Mouse (Mus musculus): ENCODE data around the gene Gpr15. TPM values are rescaled to one million over a fixed set of nuclear protein-coding genes. Genes with fewer than 3 reads are reported as not detected.
A peak's percentile ranks its signal among the peaks of the same experiment; 100 is the strongest.

The Gpr15 gene
- total and polyA plus RNA-seq, 2 experiments from 2014 or later = 0.14 TPM; not detected in 1

DNA sequence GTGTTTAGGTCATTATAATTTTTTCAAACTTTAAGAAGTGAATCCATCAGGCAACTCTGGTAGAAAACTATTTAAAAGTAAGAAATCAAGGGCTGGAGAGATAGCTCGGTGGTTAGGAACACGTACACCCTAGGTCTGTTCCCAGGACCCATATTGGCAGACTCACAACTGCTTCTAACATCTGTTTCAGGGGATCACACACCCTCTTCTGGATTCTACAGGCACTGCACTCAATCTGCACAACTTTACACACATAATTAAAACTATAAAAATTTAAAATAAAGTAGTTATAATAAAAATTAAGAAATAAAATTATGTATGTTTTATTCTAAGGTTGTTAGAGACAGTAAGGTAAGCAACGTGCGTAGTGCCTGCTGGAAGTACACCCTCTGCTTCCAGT is 19.3 kb upstream of the Gpr15 start:
- no peak for TF ChIP-seq CTCF (IDR thresholded peaks at IDR 0.05; ENCODE audit: low read depth)
- H3K4me3 ChIP-seq (ENCODE audit: low read depth, low read length) = no peak overlapping the region
- no peaks in the 10 kb centered on the region for H3K4me1 ChIP-seq (ENCODE audit: insufficient read depth)

GRCm38 (mm10) chr16:58728176-58728671 is 9.4 kb upstream of the Gpr15 start:
- DNase-seq (peak; percentile 63), ATAC-seq (peak; percentile 80)
- H3K27me3 ChIP-seq (ENCODE audit: insufficient read depth, low read length) = no peaks in the 10 kb centered on the region
- peak overlapping the region; percentile 59 for H3K4me2 ChIP-seq (ENCODE audit: low read depth)
- peak overlapping the region; percentile 79 for H3K9ac ChIP-seq
- peaks cover 25% of the 10 kb centered on the region for H3K36me3 ChIP-seq (ENCODE audit: insufficient read depth)
- 0 out of 2 replicates have a peak, but pooled peaks cover 3% of the 10 kb centered on the region for H3K4me1 ChIP-seq (ENCODE audit: insufficient read depth)
- TF ChIP-seq CTCF (IDR thresholded peaks at IDR 0.05; ENCODE audit: low read depth) = no peak
- peak overlapping the region; percentile 84 for H3K27ac ChIP-seq (ENCODE audit: low read depth, low read length)
- peak overlapping the region; percentile 84 for H3K4me3 ChIP-seq (ENCODE audit: low read depth, low read length)
- H3K9me3 ChIP-seq (ENCODE audit: low read length) = no peaks in the 10 kb centered on the region
- WGBS = under 1% methylated on average over 26 of the region's 31 CpGs

More for the DNA sequence above, 19.3 kb upstream of the Gpr15 start:
- Histone ChIP-seq H3K36me3 (ENCODE audit: insufficient read depth) (peaks cover 12% of the 10 kb centered on the region), H3K4me2 (ENCODE audit: low read depth) (no peak overlapping the region), H3K27me3 (ENCODE audit: insufficient read depth, low read length) (no peaks in the 10 kb centered on the region), H3K27ac (ENCODE audit: low read depth, low read length) (no peak overlapping the region), H3K9ac (no peak overlapping the region), H3K9me3 (ENCODE audit: low read length) (no peaks in the 10 kb centered on the region)
- DNase-seq (no peak), ATAC-seq (no peak)
- WGBS = 82% methylated on average over 4 of the region's 4 CpGs

DNA sequence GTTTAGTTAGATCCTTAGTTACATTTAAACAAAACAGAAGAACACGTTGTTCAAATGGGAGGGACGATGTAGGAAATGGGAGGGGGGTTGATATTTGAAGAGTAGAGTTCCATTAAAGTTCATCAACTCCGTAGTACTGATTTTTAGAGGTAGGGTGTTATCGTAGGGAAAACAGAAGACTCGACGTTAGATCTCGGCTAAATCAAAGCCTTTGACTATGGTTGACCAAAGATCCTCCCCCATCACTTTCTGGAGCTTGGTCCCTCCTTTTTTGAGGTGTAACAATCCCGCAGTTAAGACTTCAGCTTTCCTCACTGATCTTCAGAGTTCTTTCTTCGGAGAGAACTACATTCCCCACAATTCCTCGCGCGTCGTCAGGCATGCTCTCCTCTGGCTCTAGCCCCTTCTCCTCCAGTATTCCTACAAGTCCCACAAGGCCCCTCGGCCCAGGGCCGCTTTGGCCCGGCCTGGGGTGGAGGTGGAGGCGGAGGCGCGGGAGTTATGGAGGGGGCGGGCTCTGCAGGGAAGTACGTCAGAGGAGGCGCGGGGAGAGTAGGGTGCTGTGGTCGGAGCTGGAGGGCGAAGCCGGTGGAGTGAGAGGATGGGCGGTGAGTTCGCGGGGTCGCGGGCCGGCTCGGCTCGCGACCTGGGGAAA is 8.7 kb upstream of the Gpr15 start, which contains the start of gene Cldnd1:
TSS of gene Cldnd1 (plus strand) at position 434 of the 655 bp plus-strand sequence.
- Histone ChIP-seq H3K4me3 (ENCODE audit: low read depth, low read length) (peak within 1 kb of the TSS; percentile 84), H3K9ac (peak within 1 kb of the TSS; percentile 79), H3K27me3 (ENCODE audit: insufficient read depth, low read length) (no peaks in the 10 kb centered on the region), H3K36me3 (ENCODE audit: insufficient read depth) (peaks cover 22% of the 10 kb centered on the region), H3K27ac (ENCODE audit: low read depth, low read length) (peak within 1 kb of the TSS; percentile 84), H3K4me2 (ENCODE audit: low read depth) (peak within 1 kb of the TSS; percentile 59), H3K4me1 (ENCODE audit: insufficient read depth) (0 out of 2 replicates have a peak, but pooled peaks cover 3% of the 10 kb centered on the region), H3K9me3 (ENCODE audit: low read length) (no peaks in the 10 kb centered on the region)
- DNase-seq (peak; percentile 97), ATAC-seq (peak; percentile 100)
- 2% methylated on average over 34 of the region's 35 CpGs for WGBS
- TF ChIP-seq CTCF (IDR thresholded peaks at IDR 0.05; ENCODE audit: low read depth) = no peak

- H3K27me3 ChIP-seq (ENCODE audit: insufficient read depth, low read length) = no peaks in the 10 kb centered on the region
- H3K9ac ChIP-seq = no peak overlapping the region; the same call in 1 of the 2 replicates
- DNase-seq (no peak), ATAC-seq (no peak)
- peak overlapping the region; percentile 84; the same call in 1 of the 2 replicates for H3K4me3 ChIP-seq (ENCODE audit: low read depth, low read length)
- peak overlapping the region; percentile 48 for H3K4me2 ChIP-seq (ENCODE audit: low read depth)
- peaks cover 15% of the 10 kb centered on the region for H3K36me3 ChIP-seq (ENCODE audit: insufficient read depth)
- WGBS = 80% methylated on average over 11 of the region's 11 CpGs
- no peak for TF ChIP-seq CTCF (IDR thresholded peaks at IDR 0.05; ENCODE audit: low read depth)
- no peak overlapping the region for H3K27ac ChIP-seq (ENCODE audit: low read depth, low read length)
- no peaks in the 10 kb centered on the region for H3K9me3 ChIP-seq (ENCODE audit: low read length)
- 0 out of 2 replicates have a peak, but pooled peaks cover 3% of the 10 kb centered on the region for H3K4me1 ChIP-seq (ENCODE audit: insufficient read depth)
These were observed 8.0 kb upstream of the Gpr15 start for GRCm38 (mm10) chr16:58726680-58727476.

DNA sequence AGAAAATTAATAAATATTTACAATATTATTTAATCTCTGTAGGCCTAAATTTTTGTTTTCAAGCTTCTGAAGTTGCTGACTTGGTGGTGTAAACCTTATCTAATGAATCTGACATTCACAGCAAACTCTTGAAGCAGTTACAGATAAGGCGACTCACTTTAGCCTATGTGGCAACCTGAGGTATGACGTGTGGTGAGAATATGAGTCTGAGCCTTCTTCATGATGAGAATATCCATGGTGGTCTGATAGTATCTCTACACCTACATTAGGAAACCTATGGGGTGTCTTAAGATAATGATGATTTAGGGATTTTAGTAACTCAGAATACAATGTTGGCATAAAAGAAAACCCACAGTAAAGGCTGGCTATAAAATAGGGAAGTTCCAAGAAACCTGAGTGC is 3.4 kb upstream of the Gpr15 start:
- Histone ChIP-seq H3K36me3 (ENCODE audit: insufficient read depth) (no peaks in the 10 kb centered on the region), H3K27me3 (ENCODE audit: insufficient read depth, low read length) (no peaks in the 10 kb centered on the region), H3K4me2 (ENCODE audit: low read depth) (no peak overlapping the region), H3K4me1 (ENCODE audit: insufficient read depth) (no peaks in the 10 kb centered on the region), H3K9me3 (ENCODE audit: low read length) (no peaks in the 10 kb centered on the region), H3K9ac (no peak overlapping the region), H3K27ac (ENCODE audit: low read depth, low read length) (no peak overlapping the region), H3K4me3 (ENCODE audit: low read depth, low read length) (no peak overlapping the region)
- no peak for TF ChIP-seq CTCF (IDR thresholded peaks at IDR 0.05; ENCODE audit: low read depth)
- WGBS = 95% methylated on average over 2 of the region's 2 CpGs
- no peak for ATAC-seq
- no peak for DNase-seq

- ATAC-seq = no peak
- no peak overlapping the region for H3K27ac ChIP-seq (ENCODE audit: low read depth, low read length)
- H3K36me3 ChIP-seq (ENCODE audit: insufficient read depth) = no peaks in the 10 kb centered on the region
- no peak for DNase-seq
- H3K4me1 ChIP-seq (ENCODE audit: insufficient read depth) = no peaks in the 10 kb centered on the region
- no peaks in the 10 kb centered on the region for H3K27me3 ChIP-seq (ENCODE audit: insufficient read depth, low read length)
- 71% methylated on average over 4 of the region's 4 CpGs for WGBS
- H3K4me3 ChIP-seq (ENCODE audit: low read depth, low read length) = no peak overlapping the region
- H3K9ac ChIP-seq = no peak overlapping the region
- no peaks in the 10 kb centered on the region for H3K9me3 ChIP-seq (ENCODE audit: low read length)
- no peak for TF ChIP-seq CTCF (IDR thresholded peaks at IDR 0.05; ENCODE audit: low read depth)
- no peak overlapping the region for H3K4me2 ChIP-seq (ENCODE audit: low read depth)
These were observed 3.9 kb downstream of the Gpr15 start for GRCm38 (mm10) chr16:58715018-58715417.

GRCm38 (mm10) chr16:58713128-58713527 is 5.7 kb downstream of the Gpr15 start:
- 90% methylated on average over 1 of the region's 1 CpGs for WGBS
- DNase-seq (no peak), ATAC-seq (no peak)
- no peak for TF ChIP-seq CTCF (IDR thresholded peaks at IDR 0.05; ENCODE audit: low read depth)
- no peak overlapping the region for H3K9ac ChIP-seq
- H3K27me3 ChIP-seq (ENCODE audit: insufficient read depth, low read length) = no peaks in the 10 kb centered on the region
- no peak overlapping the region for H3K4me3 ChIP-seq (ENCODE audit: low read depth, low read length)
- no peaks in the 10 kb centered on the region for H3K36me3 ChIP-seq (ENCODE audit: insufficient read depth)
- H3K9me3 ChIP-seq (ENCODE audit: low read length) = no peaks in the 10 kb centered on the region
- no peaks in the 10 kb centered on the region for H3K4me1 ChIP-seq (ENCODE audit: insufficient read depth)
- H3K4me2 ChIP-seq (ENCODE audit: low read depth) = no peak overlapping the region
- H3K27ac ChIP-seq (ENCODE audit: low read depth, low read length) = no peak overlapping the region
